Mouse (Mus musculus): ENCODE measurements at regions not wholly inside any gene's neighbourhood (a gene's known extent, or its start where the extent isn't known, plus 50 kb on each side); places are given as distances from the start of the nearest gene placed in this dataset.

GRCm38 (mm10) chr9:59182906-59183305, 108.5 kb upstream of the Adpgk start:
- no peaks in the 10 kb centered on the region for H3K79me2 ChIP-seq (ENCODE audit: control insufficient read depth, insufficient read depth, low read length, poor library complexity)
- TF ChIP-seq USF1 (IDR thresholded peaks at IDR 0.05; ENCODE audit: low read depth, low read length) (no peak), TCF12 (IDR thresholded peaks at IDR 0.05; ENCODE audit: low read depth, low read length) (no peak), USF2 (IDR thresholded peaks at IDR 0.05; ENCODE audit: borderline replicate concordance in 1 of 2, insufficient read depth in 1 of 2, low read depth in 1 of 2, low read length in 2 of 2) (no peak), JUND (IDR thresholded peaks at IDR 0.05; ENCODE audit: low read depth, low read length) (no peak), CHD1 (IDR thresholded peaks at IDR 0.05; ENCODE audit: low read depth, low read length) (no peak), TAL1 (IDR thresholded peaks at IDR 0.05; ENCODE audit: low read length) (no peak), TBP (IDR thresholded peaks at IDR 0.05; ENCODE audit: low read depth, low read length) (no peak), POLR2AphosphoS2 (IDR thresholded peaks at IDR 0.05; ENCODE audit: low read length) (no peak), HCFC1 (IDR thresholded peaks at IDR 0.05; ENCODE audit: low read depth, low read length) (no peak), E2F4 (IDR thresholded peaks at IDR 0.05; ENCODE audit: borderline replicate concordance, low read depth, low read length) (no peak), SMC3 (IDR thresholded peaks at IDR 0.05; ENCODE audit: low read depth, low read length) (no peak)

GRCm38 (mm10) chr9:59182490-59182889, 108.9 kb upstream of the Adpgk start:
- TF ChIP-seq USF2 (IDR thresholded peaks at IDR 0.05; ENCODE audit: borderline replicate concordance in 1 of 2, insufficient read depth in 1 of 2, low read depth in 1 of 2, low read length in 2 of 2) (no peak), MXI1 (IDR thresholded peaks at IDR 0.05; ENCODE audit: low read depth, low read length) (no peak), ZC3H11A (IDR thresholded peaks at IDR 0.05; ENCODE audit: low read depth, low read length) (no peak), JUND (IDR thresholded peaks at IDR 0.05; ENCODE audit: low read depth, low read length) (no peak)
- no peaks in the 10 kb centered on the region for H3K36me3 ChIP-seq (ENCODE audit: control insufficient read depth in 1 of 2, insufficient read depth in 2 of 2, low read length in 2 of 2)
- H3K4me3 ChIP-seq (ENCODE audit: control insufficient read depth in 1 of 2, insufficient read depth in 1 of 2, low read depth in 2 of 2, low read length in 2 of 2): no peak overlapping the region
- no peak overlapping the region for H3K9ac ChIP-seq (ENCODE audit: control insufficient read depth, low read depth, low read length, poor library complexity, severe bottlenecking)
- no peaks in the 10 kb centered on the region for H3K4me1 ChIP-seq (ENCODE audit: control insufficient read depth in 1 of 2, insufficient read depth in 2 of 2, low read length in 2 of 2)
- no peak overlapping the region for H3K27ac ChIP-seq (ENCODE audit: control insufficient read depth, low read depth, low read length)
- H3K79me2 ChIP-seq (ENCODE audit: control insufficient read depth, insufficient read depth, low read length, poor library complexity): no peaks in the 10 kb centered on the region
- DNase-seq (ENCODE audit: low read depth, low spot score): no peak
- H3K27me3 ChIP-seq (ENCODE audit: control insufficient read depth in 1 of 2, insufficient read depth in 2 of 2, low read length in 2 of 2): peaks cover 0 to 9% of the 10 kb centered on the region in 2 experiments
- no peaks in the 10 kb centered on the region for H3K9me3 ChIP-seq (replicated peaks; ENCODE audit: insufficient read depth, low read length)

More at GRCm38 (mm10) chr9:59182906-59183305, 108.5 kb upstream of the Adpgk start:
- no peak overlapping the region for H3K4me3 ChIP-seq (ENCODE audit: control insufficient read depth in 1 of 2, insufficient read depth in 1 of 2, low read depth in 2 of 2, low read length in 2 of 2)
- peaks cover 0 to 9% of the 10 kb centered on the region in 2 experiments for H3K27me3 ChIP-seq (ENCODE audit: control insufficient read depth in 1 of 2, insufficient read depth in 2 of 2, low read length in 2 of 2)
- H3K27ac ChIP-seq (ENCODE audit: control insufficient read depth, low read depth, low read length): no peak overlapping the region
- H3K4me1 ChIP-seq (ENCODE audit: control insufficient read depth in 1 of 2, insufficient read depth in 2 of 2, low read length in 2 of 2): no peaks in the 10 kb centered on the region
- H3K36me3 ChIP-seq (ENCODE audit: control insufficient read depth in 1 of 2, insufficient read depth in 2 of 2, low read length in 2 of 2): no peaks in the 10 kb centered on the region
- no peaks in the 10 kb centered on the region for H3K9me3 ChIP-seq (replicated peaks; ENCODE audit: insufficient read depth, low read length)
- no peak overlapping the region for H3K9ac ChIP-seq (ENCODE audit: control insufficient read depth, low read depth, low read length, poor library complexity, severe bottlenecking)
- no peak for DNase-seq (ENCODE audit: low read depth, low spot score)

- no peak for TF ChIP-seq NELFE (IDR thresholded peaks at IDR 0.05; ENCODE audit: low read depth, low read length)
- TF ChIP-seq SMC3 (IDR thresholded peaks at IDR 0.05; ENCODE audit: low read depth, low read length): no peak
- TF ChIP-seq MXI1 (IDR thresholded peaks at IDR 0.05; ENCODE audit: low read depth, low read length): no peak
- TF ChIP-seq ZNF384 (IDR thresholded peaks at IDR 0.05; ENCODE audit: low read depth, low read length): no peak
- TF ChIP-seq HCFC1 (IDR thresholded peaks at IDR 0.05; ENCODE audit: low read depth, low read length): no peak
- no peak for TF ChIP-seq USF1 (IDR thresholded peaks at IDR 0.05; ENCODE audit: low read depth, low read length)
- TF ChIP-seq ETS1 (IDR thresholded peaks at IDR 0.05; ENCODE audit: low read depth, low read length): no peak
- TF ChIP-seq KAT2A (conservative IDR thresholded peaks at IDR 0.05; ENCODE audit: low read depth, low read length): no peak
- no peak for TF ChIP-seq NRF1 (IDR thresholded peaks at IDR 0.05; ENCODE audit: insufficient read depth, low read depth, low read length, poor library complexity, severe bottlenecking)
- TF ChIP-seq JUND (IDR thresholded peaks at IDR 0.05; ENCODE audit: low read depth, low read length): no peak
- TF ChIP-seq UBTF (IDR thresholded peaks at IDR 0.05; ENCODE audit: borderline replicate concordance, insufficient read depth, low read depth, low read length): no peak
- TF ChIP-seq EP300 (IDR thresholded peaks at IDR 0.05; ENCODE audit: low read depth in 1 of 2, low read length in 2 of 2): no peak
- no peaks in the 10 kb centered on the region for H3K79me2 ChIP-seq (ENCODE audit: control insufficient read depth, insufficient read depth, low read length, poor library complexity)
- no peak for DNase-seq (ENCODE audit: low read depth, low spot score)
- no peaks in the 10 kb centered on the region for H3K36me3 ChIP-seq (ENCODE audit: control insufficient read depth in 1 of 2, insufficient read depth in 2 of 2, low read length in 2 of 2)
- H3K9me3 ChIP-seq (replicated peaks; ENCODE audit: insufficient read depth, low read length): no peaks in the 10 kb centered on the region
- H3K27me3 ChIP-seq (ENCODE audit: control insufficient read depth in 1 of 2, insufficient read depth in 2 of 2, low read length in 2 of 2): peaks cover 6 to 8% of the 10 kb centered on the region in 2 experiments
- H3K4me1 ChIP-seq (ENCODE audit: control insufficient read depth in 1 of 2, insufficient read depth in 2 of 2, low read length in 2 of 2): no peaks in the 10 kb centered on the region
- no peak overlapping the region for H3K27ac ChIP-seq (ENCODE audit: control insufficient read depth, low read depth, low read length)
- H3K4me3 ChIP-seq (ENCODE audit: control insufficient read depth in 1 of 2, insufficient read depth in 1 of 2, low read depth in 2 of 2, low read length in 2 of 2): no peak overlapping the region
- no peak overlapping the region for H3K9ac ChIP-seq (ENCODE audit: control insufficient read depth, low read depth, low read length, poor library complexity, severe bottlenecking)
Observed at GRCm38 (mm10) chr9:59171576-59171975, 119.8 kb upstream of the Adpgk start.

Measured in MEL (cell line).